Mouse (Mus musculus) testis, adult 2 months (tissue): ENCODE results near the gene Car7.

Experiments used
- CTCF ChIP-seq: fragments of 200-500 bp; IDR thresholded peaks from 2 replicates; pipeline ENCODE4 v1.5.1; 2012; ENCODE audit warnings: low read depth, mild to moderate bottlenecking, inconsistent platforms, low read length, moderate library complexity; ENCODE audit not compliant: control insufficient read depth, insufficient read depth, insufficient replicate concordance
- POLR2A ChIP-seq: fragments of 200-500 bp; IDR thresholded peaks from 2 replicates; pipeline ENCODE4 v1.6.1; 2012; ENCODE audit warnings: low read depth, mild to moderate bottlenecking, inconsistent platforms, low read length, moderate library complexity; ENCODE audit not compliant: control insufficient read depth

DNA sequence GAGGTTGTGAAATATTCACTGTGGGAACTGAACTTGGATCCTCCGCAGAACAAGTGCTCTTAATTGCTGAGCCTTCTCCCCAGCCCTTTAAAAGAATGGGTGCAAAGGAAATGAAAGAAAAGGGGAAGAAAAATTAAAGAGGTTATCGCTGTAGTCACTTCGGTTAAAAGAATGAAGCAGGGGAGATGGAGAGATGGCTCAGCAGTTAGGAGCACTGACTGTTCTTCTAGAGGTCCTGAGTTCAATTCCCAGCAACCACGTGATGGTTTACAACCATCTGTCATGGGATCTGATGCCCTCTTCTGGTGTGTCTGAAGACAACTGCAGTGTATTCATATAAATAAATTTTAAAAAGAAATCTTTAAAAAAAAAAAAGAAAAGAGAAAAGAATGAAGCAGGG is 1.5 kb downstream of the Car7 start:
- TF ChIP-seq CTCF (no peak), POLR2A (no peak)
